7 mouse cellular contexts compared by ENCODE assay signal in genomic region chr1:180433796-180434566, GRCm38 (mm10). TPM values are rescaled to one million over a fixed set of nuclear protein-coding genes. Genes with fewer than 3 reads are reported as not detected.
DNase-seq lines count a peak whose midpoint lies in the region; ATAC-seq lines count a peak whose summit lies in the region.

No protein-coding gene starts in this region.

- H3K36me3 ChIP-seq in embryonic facial prominence, embryonic 10.5 days (replicated peaks): no peaks in the 10 kb centered on the region
- H3K36me3 ChIP-seq in lung, embryonic 16.5 days (ENCODE audit: control insufficient read depth, insufficient read depth, low read length): no peaks in the 10 kb centered on the region

- intact Hi-C loops in heart, postnatal 10 days (cut with DNase I): loop anchor here (1.0 to 5.0 kb wide), 3 partner anchors 50 to 328 kb away; no protein-coding TSS in a partner anchor

- WGBS in embryonic facial prominence, embryonic 10.5 days: 19% methylated on average over 7 of the region's 7 CpGs
- WGBS in large intestine, adult 2 months: 18% methylated on average over 7 of the region's 7 CpGs
- 16% methylated on average over 7 of the region's 7 CpGs for WGBS in lung, embryonic 16.5 days

- peak overlapping the region; percentile 83; the same call in 1 of the 2 replicates for H3K27ac ChIP-seq in embryonic facial prominence, embryonic 10.5 days (replicated peaks)
- no peak overlapping the region for H3K27ac ChIP-seq in lung, embryonic 16.5 days (ENCODE audit: low read length)

- H3K9me3 ChIP-seq in embryonic facial prominence, embryonic 10.5 days: no peaks in the 10 kb centered on the region
- H3K9me3 ChIP-seq in lung, embryonic 16.5 days (ENCODE audit: control insufficient read depth, low read length): no peaks in the 10 kb centered on the region

- no peak overlapping the region for H3K4me2 ChIP-seq in lung, embryonic 16.5 days (ENCODE audit: low read depth, low read length)

- peak; percentile 85 for DNase-seq in ES-CJ7 (ENCODE audit: low read depth, low spot score)
- peak; percentile 88 for DNase-seq in adipocyte (ENCODE audit: low spot score)
- DNase-seq in embryonic facial prominence, embryonic 10.5 days (ENCODE audit: low spot score): peak; percentile 83
- DNase-seq in heart, postnatal 10 days: peak; percentile 76 to 81
- DNase-seq in large intestine, adult 2 months (ENCODE audit: low read depth, low spot score): peak; percentile 58
- peak; percentile 91 for DNase-seq in retina, postnatal 1 day

- H3K4me3 ChIP-seq in embryonic facial prominence, embryonic 10.5 days: no peak overlapping the region; the same call in 1 of the 2 replicates
- H3K4me3 ChIP-seq in lung, embryonic 16.5 days (ENCODE audit: low read length): no peak overlapping the region

- peaks cover 33% of the 10 kb centered on the region for H3K4me1 ChIP-seq in embryonic facial prominence, embryonic 10.5 days
- peaks cover 8% of the 10 kb centered on the region; the same call in 1 of the 2 replicates for H3K4me1 ChIP-seq in lung, embryonic 16.5 days (replicated peaks; ENCODE audit: control insufficient read depth, insufficient read depth, low read length)

- peaks cover 15% of the 10 kb centered on the region; the same call in 1 of the 2 replicates for H3K27me3 ChIP-seq in embryonic facial prominence, embryonic 10.5 days (replicated peaks; ENCODE audit: low read depth, poor library complexity, severe bottlenecking)
- no peaks in the 10 kb centered on the region for H3K27me3 ChIP-seq in lung, embryonic 16.5 days (ENCODE audit: control insufficient read depth, insufficient read depth, low read depth, low read length)

- peak; percentile 83 for ATAC-seq in lung, embryonic 16.5 days (ENCODE audit: low read depth)

- H3K9ac ChIP-seq in lung, embryonic 16.5 days (ENCODE audit: low read length): no peak overlapping the region

RNA-seq across cellular contexts. Expression of gene Stum, which starts 49.3 kb away (rescaled TPM):
- polyA plus RNA-seq in embryonic facial prominence, embryonic 10.5 days (2016; fragmentation: Nextera tagmentation; extraction: Ambion mirVana): 1.1 and 3.5 TPM in 2 replicates
- total RNA-seq in heart, postnatal 10 days (2021): 1 to 10 TPM; 1.2 to 1.8 TPM
- polyA plus RNA-seq in large intestine, adult 2 months (2012; rRNA removed): 6.3 and 7.5 TPM in 2 replicates
- polyA plus RNA-seq in lung, embryonic 16.5 days (2015; fragmentation: Nextera tagmentation; extraction: Ambion mirVana): 0.08 and 0.33 TPM in 2 replicates
